Mouse (Mus musculus) fat pad, adult 2 months (tissue): Measurements from ENCODE around the gene Batf2.
A peak's percentile ranks its signal among the peaks of the same experiment; 100 is the strongest.

Experiments used
- DNase-seq: peaks from one replicate; pipeline ENCODE4 v3.0.0-alpha.2; 2011; ENCODE audit warnings: low read depth, low spot score; ENCODE audit errors: extremely low read depth

Batf2 gene

DNA sequence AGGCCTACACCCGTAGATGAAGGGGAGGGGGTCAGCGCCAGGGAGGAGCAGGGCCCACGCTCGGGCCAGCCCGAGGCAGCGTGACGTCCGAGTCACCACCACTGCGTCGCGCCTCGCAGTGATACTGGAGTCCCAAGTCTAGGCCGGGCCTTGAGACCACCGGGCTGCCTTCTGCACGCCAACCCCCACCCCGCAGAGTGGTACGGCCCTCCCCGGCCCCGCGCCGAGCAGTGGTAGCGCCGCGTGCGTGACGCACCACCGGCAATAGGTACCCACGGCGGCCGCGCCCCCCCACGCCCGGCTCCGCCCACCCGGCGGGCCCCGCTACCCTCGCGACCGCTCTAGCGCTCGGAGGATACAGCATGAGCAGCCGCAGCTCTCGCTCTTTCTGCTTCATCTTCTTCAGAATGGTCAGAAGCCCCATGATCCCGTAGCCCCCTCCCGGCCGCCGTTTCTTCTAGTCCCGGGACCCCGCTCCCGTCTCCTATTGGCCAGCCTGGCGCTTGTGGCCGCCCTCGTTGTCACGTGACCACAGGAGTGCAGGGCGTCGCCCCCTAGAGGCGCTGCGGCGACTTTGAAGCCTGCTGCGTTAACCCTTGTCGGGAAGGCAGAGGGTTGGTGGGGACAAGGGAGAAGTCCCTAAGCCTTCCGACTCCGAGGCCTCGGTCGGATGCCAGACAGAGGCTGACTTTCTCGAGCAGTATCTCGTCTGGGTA lies at the start of gene Batf2:
Gene Batf2, plus strand, starts transcription at position 306 of the 716 bp plus-strand sequence.
- no peak for DNase-seq

DNA sequence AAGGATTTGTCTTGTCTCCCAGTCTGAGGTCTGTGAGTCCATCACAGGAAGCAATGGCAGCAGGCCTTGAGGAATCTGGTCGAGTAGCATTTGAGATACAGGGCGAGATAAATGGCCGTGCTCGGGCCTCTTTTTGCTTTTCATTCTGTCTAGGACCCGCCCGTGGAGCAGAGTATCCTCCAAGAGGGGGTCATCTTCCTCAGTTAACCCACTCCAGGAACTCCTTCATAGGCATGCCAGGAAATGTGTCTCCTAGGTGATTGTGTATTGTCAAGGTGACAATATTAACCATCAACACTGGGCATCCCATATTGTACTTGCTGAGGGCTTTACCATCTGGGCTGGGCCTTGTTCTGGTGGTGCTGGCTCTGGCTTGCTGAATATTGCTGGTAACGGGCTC lies 46.7 kb upstream of the Batf2 start, which contains the start of gene AC131692.1:
Gene AC131692.1, plus strand, starts transcription at position 301 of the 400 bp plus-strand sequence.
- DNase-seq = no peak

DNA sequence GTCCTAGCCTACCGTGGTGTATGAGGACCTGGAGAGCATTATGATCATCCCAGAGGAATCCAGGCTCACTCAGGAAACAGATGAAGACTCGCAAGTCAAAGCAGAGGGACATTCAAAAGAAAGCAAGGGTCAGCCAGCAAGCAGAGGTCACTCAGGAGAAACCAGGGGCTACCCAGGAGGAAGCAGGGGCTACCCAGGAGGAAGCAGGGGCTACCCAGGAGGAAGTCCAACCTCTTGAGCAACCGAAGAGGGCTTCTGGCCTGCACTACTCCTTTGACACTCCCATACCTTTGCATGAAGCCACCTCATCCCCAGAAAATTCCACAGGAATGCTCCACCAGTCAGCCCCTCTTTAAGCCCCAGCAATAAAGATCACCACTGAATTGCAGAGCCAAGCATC lies 42.9 kb upstream of the Batf2 start:
- no peak for DNase-seq

DNA sequence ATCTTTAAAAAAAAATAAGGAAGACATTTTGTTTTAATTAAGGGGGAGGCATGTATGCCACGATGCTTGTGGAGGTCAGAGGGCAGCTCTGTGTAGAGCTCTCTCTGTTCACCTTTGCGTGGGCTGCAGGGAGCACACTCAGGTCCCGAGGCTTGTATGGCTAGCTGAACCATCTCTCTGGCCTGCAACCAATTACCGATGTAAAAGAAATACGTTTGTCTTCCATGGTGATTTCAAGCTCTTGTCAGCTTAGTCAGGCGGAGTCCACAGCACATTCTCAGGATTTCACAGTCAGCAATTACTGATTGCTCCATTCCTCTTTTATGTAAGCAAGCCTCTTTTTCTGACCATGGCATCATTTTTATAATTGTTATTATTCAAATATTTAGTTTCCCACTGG lies 39.6 kb upstream of the Batf2 start:
- no peak for DNase-seq

DNA sequence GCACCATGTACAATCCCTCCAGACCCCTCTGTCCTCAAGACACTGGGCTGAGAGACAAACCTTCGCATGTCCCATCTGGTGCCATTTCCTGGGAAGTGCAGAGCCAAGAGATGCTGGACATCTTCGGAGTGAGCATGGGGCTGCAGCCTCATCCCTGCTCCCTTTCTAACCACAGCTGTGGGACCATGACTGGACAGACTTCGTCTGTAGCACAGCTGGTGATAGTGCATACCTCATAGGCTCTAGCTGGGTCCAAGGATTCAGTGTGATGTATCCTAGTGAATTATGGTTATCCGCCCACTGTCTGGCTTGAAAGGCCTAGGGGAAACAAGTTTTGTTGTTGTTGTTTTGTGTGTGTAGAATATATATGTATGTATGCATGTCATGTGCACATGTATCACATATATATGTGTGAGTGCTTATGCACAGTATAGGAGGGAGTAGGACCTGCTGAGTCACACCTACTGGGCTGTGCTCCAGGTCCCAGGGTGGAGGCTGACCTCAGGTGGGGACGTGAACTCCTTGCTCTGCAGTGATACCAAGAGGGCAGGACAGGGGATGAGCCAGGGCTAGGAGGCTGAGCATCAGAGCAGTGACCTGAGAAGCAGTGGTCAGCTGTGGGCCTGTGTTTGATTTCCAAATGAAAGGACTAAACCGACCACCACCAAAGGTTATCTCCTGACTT lies 38.5 kb upstream of the Batf2 start:
- no peak for DNase-seq

DNA sequence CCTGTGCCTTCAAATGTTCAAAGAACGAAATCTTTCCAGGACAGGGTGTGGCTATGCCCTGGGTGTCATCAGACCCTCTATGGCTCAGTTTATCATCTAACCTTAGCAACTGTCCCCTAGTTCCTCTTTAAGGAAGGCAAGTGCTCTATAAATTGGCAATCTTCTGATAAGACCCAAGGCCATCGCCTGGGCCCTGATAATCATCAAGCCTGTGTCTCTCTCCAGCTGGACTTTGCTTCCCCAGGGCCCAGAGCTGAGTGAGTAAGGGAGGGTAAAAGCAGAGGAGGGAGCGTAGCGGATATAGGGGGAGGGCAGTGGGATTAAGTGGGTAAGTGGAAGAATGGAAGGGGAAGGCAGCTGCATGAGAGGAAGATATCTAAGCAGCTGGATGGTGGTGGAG lies 36.3 kb upstream of the Batf2 start:
- DNase-seq = no peak

DNA sequence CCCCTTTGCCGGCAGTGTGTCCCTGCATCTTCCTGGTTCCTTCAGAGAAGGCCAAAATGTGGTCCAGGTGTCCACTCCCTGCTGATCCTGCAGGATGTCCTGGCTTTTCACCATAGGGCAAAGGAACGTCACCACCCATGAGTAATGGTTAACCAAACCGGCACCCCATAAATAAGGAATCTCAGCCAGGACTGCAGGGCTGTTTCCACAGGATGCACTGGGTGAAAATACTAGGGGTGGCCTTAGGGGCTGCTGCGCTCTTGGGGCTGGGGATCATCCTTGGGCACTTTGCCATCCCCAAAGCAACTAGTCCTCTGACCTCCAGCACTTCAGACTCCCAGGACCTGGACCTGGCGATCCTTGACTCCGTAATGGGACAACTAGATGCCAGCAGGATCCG lies 35.2 kb upstream of the Batf2 start, which contains the start of gene Naaladl1:
Gene Naaladl1, plus strand, starts transcription at position 197 of the 400 bp plus-strand sequence.
- DNase-seq = no peak

DNA sequence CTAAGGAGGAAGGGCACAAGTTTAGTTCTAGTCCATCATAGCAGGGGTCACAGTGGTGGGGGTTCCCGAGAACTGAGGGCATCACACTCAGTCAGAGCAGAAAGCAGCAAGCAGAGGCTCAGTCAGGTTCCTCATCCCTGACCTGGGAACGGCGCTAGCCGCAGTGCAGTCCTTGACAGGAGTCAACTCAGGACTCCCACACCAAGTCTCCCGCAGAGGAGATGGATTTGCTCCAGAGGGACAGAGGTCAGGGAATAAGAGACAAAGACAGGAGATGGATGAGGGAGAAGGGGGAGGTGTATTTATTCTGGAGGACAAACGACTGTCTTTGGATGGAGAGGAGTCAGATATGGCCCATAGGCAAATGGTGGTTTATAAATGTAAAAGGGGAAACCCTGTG lies 27.7 kb upstream of the Batf2 start:
- DNase-seq = no peak

DNA sequence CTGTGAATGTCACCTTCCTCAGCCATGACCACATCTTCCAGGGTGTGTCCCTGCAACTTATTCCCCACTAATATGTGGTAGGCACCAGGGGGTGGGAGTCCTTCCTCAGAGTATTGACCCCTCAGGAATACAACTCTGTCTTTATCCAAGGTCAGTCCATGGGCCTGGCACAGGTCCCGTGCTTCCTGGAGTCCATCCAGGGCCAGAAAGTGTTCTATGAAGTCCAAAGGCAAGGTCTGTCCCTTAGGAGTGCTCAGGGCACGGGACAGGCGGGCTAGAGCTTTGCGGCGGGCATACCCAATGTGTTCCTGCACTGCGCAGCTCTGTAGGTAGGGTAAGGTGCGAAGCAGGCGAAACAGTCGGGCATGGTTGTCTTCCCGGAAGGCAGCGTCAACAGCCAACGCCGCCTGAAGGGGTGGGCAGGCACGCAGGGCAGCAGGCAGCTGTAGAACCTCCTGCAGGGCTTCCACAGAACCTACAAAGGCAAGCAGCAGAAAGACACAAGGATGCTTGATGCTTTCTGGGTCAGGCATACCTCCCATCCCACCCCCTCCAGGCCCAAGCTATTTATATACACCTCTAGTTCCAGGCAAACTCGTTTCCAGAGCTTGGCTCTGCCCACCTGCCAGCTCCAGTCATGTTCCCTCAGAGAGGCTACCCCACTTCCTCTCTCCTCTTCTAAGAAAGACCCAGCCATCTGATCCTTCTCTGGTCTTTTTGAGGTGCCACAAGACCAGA lies 24.5 kb upstream of the Batf2 start:
- no peak for DNase-seq

DNA sequence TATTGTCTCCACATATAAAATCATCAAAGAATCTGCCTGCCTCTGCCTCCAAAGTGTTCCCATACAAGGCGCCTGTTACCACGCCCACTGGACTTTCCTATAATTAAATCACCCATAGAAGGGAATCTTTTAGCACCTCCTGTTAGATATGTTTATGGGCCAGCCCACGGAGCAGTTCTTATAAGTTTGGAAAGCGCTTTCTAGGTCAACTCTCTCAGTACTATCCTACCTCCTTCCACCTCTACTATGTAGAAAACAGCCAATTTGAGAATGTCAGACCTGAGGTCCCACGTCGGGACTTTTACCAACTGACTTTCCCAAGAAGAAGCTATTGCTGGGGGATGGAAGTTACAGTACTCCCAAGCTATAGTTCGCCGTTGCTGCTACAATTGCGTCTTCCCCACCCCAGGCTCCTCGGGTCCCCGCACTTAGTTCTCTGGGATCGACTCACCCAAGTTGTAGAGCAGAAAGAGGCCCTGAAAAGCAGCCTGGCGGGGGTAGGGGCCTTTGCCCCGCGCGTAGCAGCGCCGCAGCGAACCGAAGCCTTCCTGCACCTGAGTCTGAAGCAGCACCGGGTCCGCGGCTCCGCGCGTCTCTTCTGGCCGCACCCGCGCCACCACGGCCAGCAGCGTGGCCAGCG lies 23.3 kb upstream of the Batf2 start:
- no peak for DNase-seq

DNA sequence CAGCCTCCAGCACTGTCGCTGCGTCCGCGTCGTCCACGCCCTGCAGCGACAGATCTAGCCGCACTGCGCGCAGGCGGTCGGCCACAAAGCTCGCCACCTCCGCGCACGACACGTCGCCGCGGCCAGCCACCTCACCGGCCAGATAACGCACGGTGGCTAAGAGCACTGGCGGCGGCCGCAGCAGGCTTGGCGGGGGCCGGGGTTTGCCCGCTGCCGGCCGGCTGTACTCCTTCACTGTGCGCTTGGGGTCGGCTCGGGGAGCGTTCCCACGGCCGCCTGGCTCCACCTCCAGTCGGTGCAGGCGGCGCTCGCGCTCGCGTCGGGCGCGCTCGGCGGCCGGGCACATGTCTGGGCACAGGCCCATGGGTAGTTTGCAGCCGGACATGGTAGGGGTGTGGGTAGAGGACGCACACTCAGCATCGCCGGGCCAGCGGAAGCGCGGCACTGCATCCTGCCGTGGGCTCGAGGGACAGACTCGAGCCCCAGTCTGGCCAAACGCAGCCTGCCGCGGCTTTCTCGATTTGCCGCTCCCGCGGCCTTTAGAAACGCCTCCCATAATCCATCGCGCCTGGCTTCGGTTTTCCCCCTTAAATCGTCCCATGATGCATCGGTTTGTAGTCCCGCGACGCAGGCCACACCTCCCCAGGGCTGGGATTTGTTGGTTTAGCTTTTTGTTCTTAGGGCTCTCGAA lies 22.7 kb upstream of the Batf2 start, which contains the start of gene Sac3d1:
Gene Sac3d1, minus strand, starts transcription at position 665 of the 691 bp plus-strand sequence.
- peak; percentile 58 for DNase-seq

DNA sequence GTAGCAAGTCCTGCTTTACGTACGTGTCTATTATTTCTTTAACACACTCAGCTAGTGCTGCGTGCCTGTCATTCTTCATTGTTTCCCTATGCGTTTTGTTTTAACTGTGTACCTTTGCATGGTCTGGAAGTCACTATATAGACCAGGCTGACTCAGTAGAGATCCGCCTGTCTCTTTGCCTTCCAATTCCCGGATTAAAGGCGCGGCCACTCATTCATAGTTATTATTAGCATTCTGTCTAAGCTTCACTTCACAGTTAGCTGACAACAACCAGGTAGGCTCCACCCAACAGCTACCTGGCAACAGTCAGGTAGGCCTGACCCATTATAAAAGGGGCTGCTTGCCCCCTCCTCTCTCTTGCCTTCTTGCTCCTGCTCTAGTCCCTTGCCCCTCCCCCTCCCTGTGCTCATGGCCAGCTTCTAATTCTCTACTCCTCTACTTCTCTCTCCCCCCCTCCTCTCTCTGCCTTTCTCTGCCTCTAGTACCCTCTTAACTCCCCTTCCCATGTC lies 22.1 kb upstream of the Batf2 start:
- DNase-seq = no peak

DNA sequence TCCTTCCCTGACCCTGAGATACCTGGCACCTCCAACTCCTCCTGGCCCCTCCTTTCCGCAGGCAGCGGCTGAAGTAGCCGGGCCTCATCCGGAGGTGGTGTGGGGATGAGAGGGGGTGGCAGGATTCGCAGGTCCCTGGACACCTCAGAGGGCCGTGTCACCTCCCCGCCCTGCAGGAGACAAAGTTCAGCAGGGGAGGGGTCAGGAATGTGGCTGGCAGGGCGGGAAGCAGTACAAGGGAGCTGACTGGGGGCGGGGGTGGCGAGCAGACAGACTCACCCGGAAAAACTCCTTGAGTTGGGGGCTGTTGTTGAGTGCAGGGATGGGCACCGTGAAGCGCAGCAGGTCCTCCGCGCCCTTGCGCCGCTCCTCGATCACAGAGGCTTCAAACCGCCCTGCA lies 19.0 kb upstream of the Batf2 start:
- no peak for DNase-seq

DNA sequence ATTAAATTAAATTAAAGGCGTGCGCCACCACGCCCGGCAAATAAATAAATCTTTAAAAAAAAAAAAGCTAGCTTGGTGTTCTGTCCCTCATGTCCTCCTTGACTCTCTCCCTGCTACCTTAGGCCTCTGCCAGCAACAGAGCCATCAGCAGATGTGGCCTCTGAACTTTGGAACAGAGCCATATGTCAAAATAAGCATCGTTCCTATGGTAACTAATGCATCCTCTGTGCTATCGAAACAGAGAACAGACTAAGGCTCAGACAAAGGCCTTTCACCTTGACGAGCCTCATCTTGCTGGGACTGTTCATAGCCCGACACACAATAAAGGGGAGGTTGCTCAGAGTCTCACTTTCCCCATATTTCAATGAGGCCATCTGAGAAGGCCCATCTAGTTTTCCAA lies 17.5 kb upstream of the Batf2 start:
- no peak for DNase-seq

DNA sequence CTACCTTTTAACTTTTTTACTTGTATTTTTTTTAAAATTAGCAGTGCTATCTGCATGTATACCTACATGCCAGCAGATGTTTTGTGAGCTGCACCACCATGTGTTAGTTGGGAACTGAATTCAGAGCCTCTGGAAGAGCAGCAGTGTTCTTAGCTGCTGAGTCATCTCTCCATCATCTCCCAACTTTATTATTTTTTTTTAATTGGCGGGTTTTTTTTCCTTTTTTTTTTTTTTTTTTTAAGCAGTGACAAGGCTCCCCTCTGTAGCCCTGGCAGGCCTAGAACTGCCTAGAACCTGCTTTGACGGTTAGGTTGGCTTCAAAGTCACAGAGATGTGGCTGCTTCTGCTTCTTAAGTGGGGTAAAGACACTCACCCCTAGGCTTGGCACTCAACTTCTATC lies 15.9 kb upstream of the Batf2 start:
- no peak for DNase-seq

DNA sequence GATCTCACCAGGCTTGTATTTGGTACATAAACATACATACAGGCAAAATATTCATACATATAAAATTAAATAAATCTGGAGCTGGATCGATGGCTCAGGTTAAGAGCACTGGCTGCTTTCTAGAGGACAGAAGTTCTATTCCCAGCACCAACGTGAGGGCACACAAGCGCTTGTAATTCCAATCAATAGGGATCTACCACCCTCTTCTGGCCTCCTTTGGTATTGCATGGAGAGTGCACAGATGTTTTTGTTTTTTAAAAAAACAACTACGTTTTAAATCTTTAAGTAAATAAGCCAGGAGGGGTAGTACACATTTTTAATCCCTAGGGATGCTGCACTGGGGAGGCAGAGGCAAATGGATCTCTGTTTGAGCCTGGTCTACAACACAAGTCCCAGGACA lies 14.5 kb upstream of the Batf2 start:
- DNase-seq = no peak

DNA sequence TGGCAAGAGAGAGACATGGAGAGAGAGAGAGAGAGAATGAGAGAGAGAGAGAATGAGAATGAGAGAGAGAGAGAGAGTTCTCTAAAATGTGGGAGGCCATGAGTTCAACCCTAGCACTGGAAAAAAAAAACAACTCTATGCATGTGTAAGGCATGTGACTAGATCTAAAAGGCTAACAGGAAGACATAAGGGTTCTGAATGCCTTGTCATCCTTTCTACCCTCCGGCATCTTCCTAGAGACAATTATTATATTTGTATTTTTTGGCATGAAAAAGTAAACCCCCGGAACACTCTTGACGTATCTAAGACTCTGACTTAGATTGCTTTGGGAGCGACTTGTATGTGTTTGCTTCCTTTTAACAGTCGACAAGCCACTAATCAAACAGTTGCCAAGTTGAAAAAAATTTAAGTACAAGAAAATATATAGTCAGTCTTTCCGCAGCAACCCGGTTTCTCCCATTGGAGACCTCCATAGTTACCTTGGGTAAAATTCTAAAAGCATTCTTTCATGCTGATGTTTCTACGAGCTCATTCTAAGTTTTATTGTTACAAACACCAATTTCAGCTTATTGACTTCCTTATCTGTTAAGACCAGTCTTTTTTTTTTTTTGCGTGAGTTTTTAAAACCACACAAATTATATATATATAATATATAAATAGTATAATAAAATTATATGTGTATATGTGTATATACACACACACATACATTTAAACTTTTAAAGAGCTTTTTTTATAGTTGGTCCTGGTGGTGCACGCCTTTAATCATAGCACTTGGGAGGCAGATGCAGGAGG lies 13.8 kb upstream of the Batf2 start:
- no peak for DNase-seq

DNA sequence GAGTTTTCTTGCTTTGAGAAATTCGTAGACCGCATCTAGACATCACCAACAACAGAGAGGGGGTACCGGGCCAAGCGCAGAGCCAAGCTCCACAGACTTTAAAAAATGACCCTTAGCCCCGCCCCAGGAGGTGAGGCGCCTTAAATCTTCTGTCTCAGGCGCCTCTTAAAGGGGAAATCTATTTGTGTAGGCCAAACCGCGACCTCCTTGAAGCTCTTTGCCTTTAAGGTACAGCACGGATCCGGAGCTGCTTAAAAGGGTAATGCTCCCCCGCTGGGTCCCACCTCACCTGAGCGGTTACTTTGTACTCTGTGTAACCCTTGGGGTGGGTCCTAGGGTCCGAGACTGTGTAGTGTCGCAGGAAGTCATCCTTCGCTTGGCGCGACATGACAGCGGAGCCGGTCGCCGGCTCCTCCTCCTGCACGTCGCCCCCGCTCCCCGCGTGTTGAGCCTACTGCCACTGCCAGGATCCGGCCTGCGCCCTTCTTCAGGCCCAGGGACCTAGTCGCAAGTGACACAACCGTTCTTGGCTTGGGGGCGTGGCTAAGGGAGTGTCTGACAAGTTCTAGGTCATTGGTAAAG lies 12.9 kb upstream of the Batf2 start, which contains the start of gene Snx15:
Gene Snx15, minus strand, starts transcription at position 545 of the 582 bp plus-strand sequence.
- peak; percentile 88 for DNase-seq
